Mouse (Mus musculus) cerebellum, adult 2 months (tissue): ENCODE data around the gene Hus1b.

Experiments used
- CTCF ChIP-seq: fragments of 200-500 bp; IDR thresholded peaks from 2 replicates; pipeline ENCODE4 v1.5.1; 2011; ENCODE audit warnings: low read depth, mild to moderate bottlenecking, control low read depth, low read length, moderate library complexity, borderline replicate concordance; ENCODE audit not compliant: insufficient read depth
- POLR2A ChIP-seq: fragments of 200-500 bp; IDR thresholded peaks from 2 replicates; pipeline ENCODE4 v1.6.1; 2011; ENCODE audit warnings: low read length, control low read depth, borderline replicate concordance; ENCODE audit not compliant: insufficient read depth

DNA sequence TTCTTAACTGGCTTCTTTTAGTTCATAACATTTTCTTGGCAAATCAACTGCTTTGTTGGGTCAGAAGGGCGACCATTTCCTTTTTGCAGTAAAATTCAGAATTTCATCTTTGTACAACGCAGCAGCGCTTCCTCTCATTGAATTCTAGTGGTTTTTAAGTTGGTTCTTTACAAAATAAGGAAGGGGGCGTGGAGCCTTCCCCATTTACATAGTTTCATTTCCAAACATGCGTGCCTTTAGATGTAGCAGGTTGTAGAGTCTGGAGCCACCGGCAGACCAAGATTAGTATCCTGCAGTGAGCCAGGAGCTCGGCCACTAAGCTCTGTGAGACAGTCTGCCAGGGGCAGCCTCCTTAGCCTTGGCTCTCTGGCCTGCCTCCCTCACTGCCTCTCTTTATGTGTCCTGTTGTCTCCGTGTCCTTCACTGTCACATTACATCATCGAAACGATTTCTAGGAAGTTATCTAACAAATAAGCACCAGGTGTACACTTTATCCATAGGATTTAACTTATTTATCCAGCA, 39.4 kb upstream of the Hus1b start:
- TF ChIP-seq POLR2A (no peak), CTCF (no peak)
